Mouse (Mus musculus) bone marrow, adult 2 months (tissue): Measurements from ENCODE around the gene Afmid. TPM values are rescaled to one million over a fixed set of nuclear protein-coding genes. Genes with fewer than 3 reads are reported as not detected.

ENCODE experiments used
- H3K27ac ChIP-seq: fragments of 200-500 bp; 2 replicates; pipeline ENCODE4 v1.5.1; 2012; ENCODE audit warnings: low read depth, mild to moderate bottlenecking, control low read depth, inconsistent platforms, low read length; ENCODE audit not compliant: control insufficient read depth, poor library complexity, insufficient read depth
- H3K4me1 ChIP-seq: fragments of 200-500 bp; 2 replicates; pipeline ENCODE4 v1.6.1; 2011; ENCODE audit warnings: low read length; ENCODE audit not compliant: control insufficient read depth, insufficient read depth
- H3K4me3 ChIP-seq: fragments of 200-500 bp; replicated peaks from 2 replicates; pipeline ENCODE3; 2011; ENCODE audit warnings: mild to moderate bottlenecking, low read depth, low read length, control low read depth; ENCODE audit not compliant: control insufficient read depth
- CTCF ChIP-seq: fragments of 200-500 bp; IDR thresholded peaks from 2 replicates; pipeline ENCODE4 v1.5.1; 2011; ENCODE audit warnings: low read length, control low read depth; ENCODE audit not compliant: control insufficient read depth, insufficient read depth
- POLR2A ChIP-seq: fragments of 200-500 bp; IDR thresholded peaks from 2 replicates; pipeline ENCODE4 v1.6.1; 2011; ENCODE audit warnings: low read depth, mild to moderate bottlenecking, control low read depth, low read length, borderline replicate concordance; ENCODE audit not compliant: control insufficient read depth
- WGBS: fragments of 180-500 bp; shearing (Covaris S2); methylation state at CpG from one replicate; pipeline ENCODE4 v1.1.7; 2018; 5-methylcytosine and 5-hydroxymethylcytosine counted together
- polyA plus RNA-seq: library from polyadenylated mRNA; stranded (reverse); fragments of >200 nt; gene quantifications from 2 replicates; pipeline ENCODE4 v1.2.4, GENCODE M21; 2011; ENCODE audit warnings: low replicate concordance; ENCODE audit not compliant: missing spikeins, insufficient read depth, insufficient read length

The Afmid gene
- polyA plus RNA-seq, 1 experiment, result 21.8 TPM

DNA sequence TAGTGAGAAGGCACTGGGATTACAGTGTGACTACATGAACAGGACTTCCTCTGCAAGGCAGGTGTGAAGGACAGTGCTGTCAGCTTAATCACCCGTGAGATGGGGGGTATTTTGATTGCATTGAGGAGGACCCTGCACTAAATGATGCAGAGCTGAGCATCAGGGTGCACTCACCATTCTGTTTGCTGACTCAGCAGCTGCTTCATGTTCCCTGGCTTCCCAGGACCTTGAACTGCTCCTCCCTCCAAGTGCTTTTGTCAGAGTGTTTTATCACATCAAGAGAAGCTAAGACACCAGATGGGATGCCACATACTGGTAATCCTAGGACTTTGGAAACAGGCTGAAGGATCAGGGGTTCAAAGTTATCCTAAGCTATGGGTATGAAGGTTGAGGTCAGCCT, 30.3 kb downstream of the Afmid start:
- WGBS, result 77% methylated on average over 1 of the region's 1 CpGs

GRCm38 (mm10) chr11:117857462-117857861, 31.7 kb downstream of the Afmid start:
- WGBS, result 95% methylated on average over 10 of the region's 10 CpGs
- no peak overlapping the region for H3K27ac ChIP-seq
- TF ChIP-seq CTCF, result no peak
- TF ChIP-seq POLR2A, result no peak
- no peak overlapping the region for H3K4me3 ChIP-seq
- no peaks in the 10 kb centered on the region for H3K4me1 ChIP-seq

More for the DNA sequence above, 30.3 kb downstream of the Afmid start:
- TF ChIP-seq POLR2A (no peak), CTCF (no peak)
- no peaks in the 10 kb centered on the region for H3K4me1 ChIP-seq
- H3K4me3 ChIP-seq, result no peak overlapping the region
- no peak overlapping the region for H3K27ac ChIP-seq

DNA sequence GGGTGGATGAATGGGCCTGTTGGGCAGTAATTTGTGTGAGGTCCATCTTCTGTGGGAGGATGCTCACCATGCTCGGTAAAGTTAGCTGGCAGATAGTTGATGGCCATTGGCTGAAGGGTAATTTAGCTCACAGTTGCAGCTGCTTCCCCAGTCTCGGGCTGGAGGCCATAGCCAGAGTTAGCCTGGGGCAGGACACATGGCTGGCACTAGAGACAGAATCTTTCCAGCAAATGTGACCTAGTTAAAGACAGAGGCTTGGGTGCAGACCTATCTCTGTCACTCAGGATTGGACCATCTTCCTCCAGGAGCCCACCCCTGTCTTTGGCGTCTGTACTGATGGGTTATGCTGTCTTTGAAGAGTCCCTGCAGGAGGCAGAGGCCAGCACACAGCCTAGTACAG, 32.7 kb downstream of the Afmid start:
- TF ChIP-seq POLR2A (no peak), CTCF (no peak)
- no peak overlapping the region for H3K27ac ChIP-seq
- H3K4me3 ChIP-seq, result no peak overlapping the region
- H3K4me1 ChIP-seq, result no peaks in the 10 kb centered on the region
- 78% methylated on average over 3 of the region's 3 CpGs for WGBS

GRCm38 (mm10) chr11:117860601-117861000, 34.9 kb downstream of the Afmid start, which contains the start of gene Tmem235:
Tmem235 (plus strand) TSS chr11:117860752.
- H3K4me1 ChIP-seq, result no peaks in the 10 kb centered on the region
- TF ChIP-seq POLR2A (no peak), CTCF (no peak)
- no peak within 1 kb of the TSS for H3K27ac ChIP-seq
- WGBS, result 5% methylated on average over 23 of the region's 23 CpGs
- no peak within 1 kb of the TSS for H3K4me3 ChIP-seq

- H3K4me1 ChIP-seq, result no peaks in the 10 kb centered on the region
- no peak overlapping the region for H3K27ac ChIP-seq
- no peak overlapping the region for H3K4me3 ChIP-seq
- TF ChIP-seq POLR2A (no peak), CTCF (no peak)
- WGBS, result 67% methylated on average over 11 of the region's 11 CpGs
Observed at GRCm38 (mm10) chr11:117863174-117863856, 37.6 kb downstream of the Afmid start.

DNA sequence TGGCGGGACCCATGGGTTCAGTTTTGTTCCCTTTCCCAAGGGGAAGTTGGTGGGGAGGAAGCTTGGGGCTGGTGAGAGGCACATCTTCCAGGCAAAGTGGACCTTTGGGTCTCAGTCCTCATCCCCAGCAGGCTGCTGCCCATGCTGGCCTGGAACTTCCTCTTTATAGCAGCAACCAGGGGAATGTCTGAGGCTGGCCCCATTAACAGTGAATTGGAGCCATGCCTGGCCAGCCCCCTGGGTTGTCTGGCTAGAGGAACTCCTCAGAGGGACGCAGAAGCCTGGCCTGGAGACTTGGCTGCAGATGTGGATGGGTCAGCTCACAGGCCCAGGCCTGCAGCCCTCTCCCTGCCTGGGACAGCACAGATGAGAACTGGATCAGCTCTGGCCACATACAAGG, 39.1 kb downstream of the Afmid start:
- Histone ChIP-seq H3K4me1 (no peaks in the 10 kb centered on the region), H3K4me3 (no peak overlapping the region), H3K27ac (no peak overlapping the region)
- WGBS, result 12% methylated on average over 2 of the region's 2 CpGs
- TF ChIP-seq CTCF (no peak), POLR2A (no peak)

DNA sequence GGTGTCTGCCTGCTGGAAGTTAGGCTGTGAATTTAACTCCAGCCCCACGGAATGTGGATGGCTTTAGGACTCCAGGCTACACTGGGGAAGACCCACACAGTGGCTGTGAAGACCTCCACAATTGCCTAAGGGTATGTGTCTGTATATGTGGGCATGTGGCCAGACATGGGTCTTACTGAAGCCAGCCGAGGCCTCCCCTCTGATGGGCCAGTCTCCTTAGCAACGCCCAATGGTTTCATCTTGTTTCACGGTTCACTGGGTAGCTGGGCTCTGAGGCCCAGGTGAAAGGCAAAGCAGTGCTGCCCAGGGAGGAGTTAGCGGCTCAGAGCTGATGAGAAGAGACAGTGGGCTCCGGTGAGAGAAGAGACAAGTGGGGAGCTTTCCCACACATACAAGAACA, 40.3 kb downstream of the Afmid start:
- no peak overlapping the region for H3K27ac ChIP-seq
- TF ChIP-seq POLR2A (no peak), CTCF (no peak)
- WGBS, result 80% methylated on average over 6 of the region's 6 CpGs
- H3K4me3 ChIP-seq, result no peak overlapping the region
- H3K4me1 ChIP-seq, result no peaks in the 10 kb centered on the region

DNA sequence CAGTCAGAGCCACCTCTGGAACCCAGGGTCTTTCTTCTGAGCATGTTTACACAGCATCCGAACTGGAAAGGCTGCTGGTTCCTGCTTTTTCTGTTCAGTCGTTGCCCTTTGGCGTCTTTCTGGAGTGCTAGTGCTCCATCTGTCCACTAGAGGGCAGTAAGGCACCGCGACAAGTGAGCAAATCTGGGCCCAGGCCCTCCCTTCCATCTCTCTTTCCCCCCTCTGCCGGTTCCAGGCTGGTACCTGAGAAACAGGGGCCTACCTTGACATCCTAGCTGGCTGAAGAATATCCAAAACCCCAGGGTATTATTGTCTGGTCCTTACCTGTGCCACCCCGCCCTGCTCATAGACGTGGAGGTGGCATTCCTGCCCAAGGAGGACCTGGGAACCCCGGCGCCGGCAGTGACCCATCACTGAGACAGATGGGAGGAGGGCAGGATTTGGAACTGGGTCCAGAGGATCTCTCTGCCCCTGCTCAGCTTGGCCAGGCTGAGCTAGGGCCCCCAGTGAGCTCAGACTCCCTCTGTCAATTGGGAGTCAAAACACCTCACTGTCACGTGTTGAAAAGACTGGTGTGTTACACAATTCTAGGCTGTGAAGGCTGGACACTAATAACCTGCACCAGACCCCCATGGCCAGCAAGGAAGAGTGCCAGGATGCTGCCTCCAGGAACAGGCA, 45.1 kb downstream of the Afmid start:
- Histone ChIP-seq H3K4me3 (no peak overlapping the region), H3K4me1 (no peaks in the 10 kb centered on the region), H3K27ac (no peak overlapping the region)
- 37% methylated on average over 12 of the region's 12 CpGs for WGBS
- TF ChIP-seq CTCF, result peak; percentile 97
- TF ChIP-seq POLR2A, result no peak

- no peak overlapping the region for H3K27ac ChIP-seq
- no peaks in the 10 kb centered on the region for H3K4me1 ChIP-seq
- H3K4me3 ChIP-seq, result no peak overlapping the region
- TF ChIP-seq POLR2A (no peak), CTCF (no peak)
- 46% methylated on average over 5 of the region's 5 CpGs for WGBS
Observed at GRCm38 (mm10) chr11:117871376-117871775, 45.7 kb downstream of the Afmid start.
